Mouse (Mus musculus): ENCODE measurements around the gene Them5. TPM values are rescaled to one million over a fixed set of nuclear protein-coding genes. Genes with fewer than 3 reads are reported as not detected.

Them5 gene
- polyA plus RNA-seq, 1 experiment from 2014 or later = 0.14 TPM

DNA sequence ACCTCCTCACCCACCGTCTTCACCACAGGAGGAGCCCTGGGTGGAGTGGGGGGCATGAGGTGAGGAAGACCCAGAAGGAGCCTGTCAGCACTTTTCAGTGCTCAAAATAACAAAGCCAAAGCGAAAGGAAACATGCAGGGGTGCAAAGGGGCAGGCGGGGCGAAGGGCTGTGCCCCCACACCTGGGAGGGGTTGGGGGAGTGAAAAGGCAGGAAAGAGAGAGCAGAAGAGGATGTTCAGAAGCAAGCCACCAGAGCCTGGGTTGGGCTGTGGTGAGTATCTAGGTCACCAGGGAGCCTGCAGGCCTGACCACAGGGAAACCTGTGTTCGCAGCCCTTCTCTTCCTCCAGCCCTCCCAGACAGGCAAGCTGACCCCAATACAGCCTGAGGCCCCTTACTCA is 46.1 kb downstream of the Them5 start:
- Histone ChIP-seq H3K4me1 (ENCODE audit: control insufficient read depth, insufficient read depth, low read length) (no peaks in the 10 kb centered on the region), H3K9ac (ENCODE audit: low read length) (no peak overlapping the region), H3K9me3 (replicated peaks; ENCODE audit: control insufficient read depth, low read length) (no peaks in the 10 kb centered on the region), H3K4me3 (ENCODE audit: low read length) (no peak overlapping the region), H3K27me3 (ENCODE audit: control insufficient read depth, insufficient read depth, low read length) (no peaks in the 10 kb centered on the region), H3K27ac (ENCODE audit: low read length) (no peak overlapping the region), H3K4me2 (ENCODE audit: low read depth, low read length) (no peak overlapping the region), H3K36me3 (ENCODE audit: control insufficient read depth, insufficient read depth) (no peaks in the 10 kb centered on the region)
- peak; percentile 29 for ATAC-seq (replicated peaks; ENCODE audit: extremely low read depth, insufficient read depth, low FRiP score)
- 55% methylated on average over 5 of the region's 5 CpGs for WGBS

DNA sequence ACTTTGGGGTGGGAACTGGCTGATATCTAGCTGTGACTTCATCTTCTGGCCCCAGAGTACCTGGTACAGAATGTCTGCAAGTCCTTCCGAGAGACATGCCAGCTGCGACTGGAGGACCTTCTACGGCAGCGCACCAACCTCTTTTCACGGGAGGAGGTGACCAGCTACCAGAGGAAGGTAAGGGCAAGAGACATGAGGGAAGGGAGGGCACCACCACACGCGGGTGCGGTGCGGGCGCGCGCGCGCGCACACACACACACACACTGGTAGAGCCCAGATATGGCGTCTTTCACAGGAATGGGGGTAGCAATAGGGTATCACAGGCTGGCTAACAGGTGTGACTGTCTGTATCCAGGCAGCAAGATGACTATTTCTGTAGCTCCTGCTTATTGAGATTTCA is 47.5 kb downstream of the Them5 start:
- Histone ChIP-seq H3K27ac (ENCODE audit: low read length) (no peak overlapping the region), H3K4me2 (ENCODE audit: low read depth, low read length) (no peak overlapping the region), H3K36me3 (ENCODE audit: control insufficient read depth, insufficient read depth) (no peaks in the 10 kb centered on the region), H3K9me3 (replicated peaks; ENCODE audit: control insufficient read depth, low read length) (no peaks in the 10 kb centered on the region), H3K9ac (ENCODE audit: low read length) (no peak overlapping the region), H3K4me3 (ENCODE audit: low read length) (no peak overlapping the region), H3K4me1 (ENCODE audit: control insufficient read depth, insufficient read depth, low read length) (no peaks in the 10 kb centered on the region), H3K27me3 (ENCODE audit: control insufficient read depth, insufficient read depth, low read length) (no peaks in the 10 kb centered on the region)
- no peak for ATAC-seq (replicated peaks; ENCODE audit: extremely low read depth, insufficient read depth, low FRiP score)
- WGBS = 91% methylated on average over 16 of the region's 16 CpGs

DNA sequence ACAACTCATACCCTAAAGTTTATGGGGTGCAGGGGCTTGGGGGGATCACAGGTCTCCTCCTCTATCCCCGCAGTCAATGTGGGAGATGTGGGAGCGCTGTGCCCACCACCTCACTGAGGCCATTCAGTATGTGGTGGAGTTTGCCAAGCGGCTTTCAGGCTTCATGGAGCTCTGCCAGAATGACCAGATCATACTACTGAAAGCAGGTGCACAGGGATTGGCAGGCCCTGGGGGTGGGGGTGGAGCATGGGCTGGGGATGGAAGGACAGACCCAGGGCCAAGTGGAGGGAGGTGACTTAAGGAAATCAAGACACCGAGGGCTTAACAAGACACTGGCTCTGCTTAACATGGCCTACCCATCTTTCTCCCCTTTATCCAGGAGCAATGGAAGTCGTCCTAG is 49.1 kb downstream of the Them5 start:
- no peak for ATAC-seq (replicated peaks; ENCODE audit: extremely low read depth, insufficient read depth, low FRiP score)
- Histone ChIP-seq H3K27ac (ENCODE audit: low read length) (no peak overlapping the region), H3K9me3 (replicated peaks; ENCODE audit: control insufficient read depth, low read length) (no peaks in the 10 kb centered on the region), H3K36me3 (ENCODE audit: control insufficient read depth, insufficient read depth) (no peaks in the 10 kb centered on the region), H3K27me3 (ENCODE audit: control insufficient read depth, insufficient read depth, low read length) (no peaks in the 10 kb centered on the region), H3K9ac (ENCODE audit: low read length) (no peak overlapping the region), H3K4me2 (ENCODE audit: low read depth, low read length) (no peak overlapping the region), H3K4me1 (ENCODE audit: control insufficient read depth, insufficient read depth, low read length) (no peaks in the 10 kb centered on the region), H3K4me3 (ENCODE audit: low read length) (no peak overlapping the region)
- 78% methylated on average over 5 of the region's 5 CpGs for WGBS

DNA sequence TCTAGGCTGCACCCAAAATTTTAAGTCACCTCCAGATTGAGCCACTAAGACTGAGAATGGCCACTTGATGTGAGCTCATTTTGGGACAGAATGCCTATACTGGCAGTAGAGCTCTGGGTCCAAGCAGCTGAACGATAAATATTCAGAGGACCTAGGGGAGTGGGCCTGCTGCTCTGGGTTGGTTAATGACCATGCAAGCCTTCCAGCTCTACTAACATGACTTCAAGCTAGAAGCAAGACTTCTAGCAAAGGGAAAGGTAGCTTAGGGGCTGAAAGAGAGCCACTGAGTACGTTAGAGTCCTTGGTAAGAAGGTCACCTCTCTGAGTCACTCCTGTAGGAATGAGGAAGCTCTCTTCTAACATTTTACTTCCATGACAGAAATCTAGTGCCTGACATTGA is 50.2 kb downstream of the Them5 start:
- H3K27ac ChIP-seq (ENCODE audit: low read length) = no peak overlapping the region
- H3K9me3 ChIP-seq (replicated peaks; ENCODE audit: control insufficient read depth, low read length) = no peaks in the 10 kb centered on the region
- H3K4me3 ChIP-seq (ENCODE audit: low read length) = no peak overlapping the region
- no peaks in the 10 kb centered on the region for H3K4me1 ChIP-seq (ENCODE audit: control insufficient read depth, insufficient read depth, low read length)
- no peak overlapping the region for H3K9ac ChIP-seq (ENCODE audit: low read length)
- H3K27me3 ChIP-seq (ENCODE audit: control insufficient read depth, insufficient read depth, low read length) = peaks cover 3% of the 10 kb centered on the region
- H3K4me2 ChIP-seq (ENCODE audit: low read depth, low read length) = no peak overlapping the region
- no peaks in the 10 kb centered on the region for H3K36me3 ChIP-seq (ENCODE audit: control insufficient read depth, insufficient read depth)
- ATAC-seq (replicated peaks; ENCODE audit: extremely low read depth, insufficient read depth, low FRiP score) = no peak
- 64% methylated on average over 2 of the region's 2 CpGs for WGBS

DNA sequence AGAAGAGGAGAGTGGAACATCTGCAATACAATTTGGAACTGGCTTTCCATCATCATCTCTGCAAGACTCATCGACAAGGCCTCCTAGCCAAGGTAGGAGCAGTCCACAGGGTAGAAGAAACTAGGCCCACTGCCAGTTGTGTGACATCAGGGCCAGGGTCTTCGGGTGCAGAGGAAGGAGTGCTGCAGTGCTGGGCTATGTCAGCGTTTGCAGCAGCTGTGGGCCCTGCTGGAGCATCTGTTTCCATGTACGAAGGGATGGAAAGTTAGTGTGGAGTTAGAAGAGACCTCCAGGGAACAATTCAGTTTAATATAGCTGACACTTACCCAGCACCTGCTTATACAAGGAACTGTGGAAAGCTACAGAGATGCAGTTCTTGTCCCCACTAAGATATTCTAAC is 51.1 kb downstream of the Them5 start:
- H3K4me2 ChIP-seq (ENCODE audit: low read depth, low read length) = no peak overlapping the region
- no peaks in the 10 kb centered on the region for H3K4me1 ChIP-seq (ENCODE audit: control insufficient read depth, insufficient read depth, low read length)
- no peaks in the 10 kb centered on the region for H3K9me3 ChIP-seq (replicated peaks; ENCODE audit: control insufficient read depth, low read length)
- no peak overlapping the region for H3K9ac ChIP-seq (ENCODE audit: low read length)
- H3K27me3 ChIP-seq (ENCODE audit: control insufficient read depth, insufficient read depth, low read length) = peaks cover 12% of the 10 kb centered on the region
- H3K4me3 ChIP-seq (ENCODE audit: low read length) = no peak overlapping the region
- no peak overlapping the region for H3K27ac ChIP-seq (ENCODE audit: low read length)
- ATAC-seq (replicated peaks; ENCODE audit: extremely low read depth, insufficient read depth, low FRiP score) = no peak
- H3K36me3 ChIP-seq (ENCODE audit: control insufficient read depth, insufficient read depth) = no peaks in the 10 kb centered on the region
- WGBS = 64% methylated on average over 4 of the region's 4 CpGs

DNA sequence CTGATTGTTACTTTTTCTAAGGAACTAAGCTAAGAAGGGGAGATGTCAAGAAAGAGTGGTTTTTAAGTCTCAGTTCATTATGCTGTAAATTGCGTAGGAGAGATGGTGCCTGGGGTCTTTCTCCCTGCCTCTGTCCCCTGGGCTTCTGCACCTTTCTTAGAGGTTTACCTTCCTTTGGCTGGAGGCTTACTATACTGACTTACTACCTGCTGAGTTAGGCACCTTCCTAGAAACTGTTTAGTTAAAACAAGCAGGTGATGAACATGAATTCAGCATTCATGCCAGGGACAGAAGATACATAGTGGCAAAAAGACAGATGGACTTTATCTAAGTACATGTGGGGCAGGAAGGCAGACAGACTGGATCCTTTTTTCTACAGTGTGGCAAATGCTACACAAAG is 54.4 kb downstream of the Them5 start:
- no peak overlapping the region for H3K4me2 ChIP-seq (ENCODE audit: low read depth, low read length)
- no peaks in the 10 kb centered on the region for H3K36me3 ChIP-seq (ENCODE audit: control insufficient read depth, insufficient read depth)
- H3K4me1 ChIP-seq (ENCODE audit: control insufficient read depth, insufficient read depth, low read length) = peaks cover 2% of the 10 kb centered on the region; the same call in 1 of the 2 replicates
- peaks cover 28% of the 10 kb centered on the region for H3K27me3 ChIP-seq (ENCODE audit: control insufficient read depth, insufficient read depth, low read length)
- no peak for ATAC-seq (replicated peaks; ENCODE audit: extremely low read depth, insufficient read depth, low FRiP score)
- H3K9me3 ChIP-seq (replicated peaks; ENCODE audit: control insufficient read depth, low read length) = no peaks in the 10 kb centered on the region
- no peak overlapping the region for H3K27ac ChIP-seq (ENCODE audit: low read length)
- no peak overlapping the region for H3K9ac ChIP-seq (ENCODE audit: low read length)
- 72% methylated on average over 1 of the region's 1 CpGs for WGBS
- H3K4me3 ChIP-seq (ENCODE audit: low read length) = no peak overlapping the region

DNA sequence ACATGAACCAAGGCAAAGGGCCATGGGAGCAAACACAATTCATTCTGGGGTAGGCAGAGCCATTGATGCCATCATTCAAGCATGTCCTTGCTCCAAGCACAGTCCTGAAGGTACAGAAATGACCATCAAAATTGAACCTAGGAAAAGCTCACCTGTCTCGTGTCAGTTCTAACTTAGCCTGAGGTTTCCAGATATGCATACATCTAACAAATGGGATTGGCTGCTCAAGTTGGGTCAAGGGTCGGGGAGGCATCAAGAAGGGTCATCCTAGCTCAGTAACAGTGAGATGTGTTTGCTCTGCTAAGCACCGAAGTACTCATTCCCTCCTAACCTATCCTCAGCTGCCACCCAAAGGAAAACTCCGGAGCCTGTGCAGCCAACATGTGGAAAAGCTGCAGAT is 55.0 kb downstream of the Them5 start:
- no peaks in the 10 kb centered on the region for H3K36me3 ChIP-seq (ENCODE audit: control insufficient read depth, insufficient read depth)
- WGBS = 69% methylated on average over 4 of the region's 4 CpGs
- no peak overlapping the region for H3K4me3 ChIP-seq (ENCODE audit: low read length)
- no peaks in the 10 kb centered on the region for H3K9me3 ChIP-seq (replicated peaks; ENCODE audit: control insufficient read depth, low read length)
- ATAC-seq (replicated peaks; ENCODE audit: extremely low read depth, insufficient read depth, low FRiP score) = no peak
- H3K9ac ChIP-seq (ENCODE audit: low read length) = no peak overlapping the region
- H3K4me1 ChIP-seq (ENCODE audit: control insufficient read depth, insufficient read depth, low read length) = peaks cover 2% of the 10 kb centered on the region; the same call in 1 of the 2 replicates
- H3K27me3 ChIP-seq (ENCODE audit: control insufficient read depth, insufficient read depth, low read length) = peaks cover 32% of the 10 kb centered on the region
- H3K27ac ChIP-seq (ENCODE audit: low read length) = no peak overlapping the region
- H3K4me2 ChIP-seq (ENCODE audit: low read depth, low read length) = no peak overlapping the region

Other genes with a start within 250 kb of the Them5 start
- gene Gm10696, start 163.9 kb upstream of the Them5 start, polyA plus RNA-seq (2015; fragmentation: Nextera tagmentation; extraction: Ambion mirVana) = not detected in 2 replicates
- not detected in 2 replicates for gene Gm5286, start 145.4 kb upstream of the Them5 start, polyA plus RNA-seq (2015; fragmentation: Nextera tagmentation; extraction: Ambion mirVana)
- not detected in 2 replicates for gene Gm4778, start 78.1 kb upstream of the Them5 start, polyA plus RNA-seq (2015; fragmentation: Nextera tagmentation; extraction: Ambion mirVana)
- 12.4 and 13.0 TPM in 2 replicates for gene Them4, start 32.0 kb upstream of the Them5 start, polyA plus RNA-seq (2015; fragmentation: Nextera tagmentation; extraction: Ambion mirVana)
- 0.22 and 0.54 TPM in 2 replicates for gene C2cd4d, start 20.3 kb downstream of the Them5 start, polyA plus RNA-seq (2015; fragmentation: Nextera tagmentation; extraction: Ambion mirVana)
- 10.1 and 15.1 TPM in 2 replicates for gene Rorc, start 30.7 kb downstream of the Them5 start, polyA plus RNA-seq (2015; fragmentation: Nextera tagmentation; extraction: Ambion mirVana)
- 0.27 and 0.46 TPM in 2 replicates for gene Lingo4, start 56.4 kb downstream of the Them5 start, polyA plus RNA-seq (2015; fragmentation: Nextera tagmentation; extraction: Ambion mirVana)
- gene Tdrkh, start 71.2 kb downstream of the Them5 start, polyA plus RNA-seq (2015; fragmentation: Nextera tagmentation; extraction: Ambion mirVana) = 10.1 and 12.2 TPM in 2 replicates
- 64.6 and 71.6 TPM in 2 replicates for gene Mrpl9, start 101.2 kb downstream of the Them5 start, polyA plus RNA-seq (2015; fragmentation: Nextera tagmentation; extraction: Ambion mirVana)
- gene Oaz3, start 101.8 kb downstream of the Them5 start, polyA plus RNA-seq (2015; fragmentation: Nextera tagmentation; extraction: Ambion mirVana) = 0.49 and 0.72 TPM in 2 replicates
- 1.7 and 1.8 TPM in 2 replicates for gene Celf3, start 136.2 kb downstream of the Them5 start, polyA plus RNA-seq (2015; fragmentation: Nextera tagmentation; extraction: Ambion mirVana)
- gene Riiad1, start 138.2 kb downstream of the Them5 start, polyA plus RNA-seq (2015; fragmentation: Nextera tagmentation; extraction: Ambion mirVana) = 4.7 and 5.0 TPM in 2 replicates
- 30.5 and 31.2 TPM in 2 replicates for gene Snx27, start 240.6 kb downstream of the Them5 start, polyA plus RNA-seq (2015; fragmentation: Nextera tagmentation; extraction: Ambion mirVana)

Measured in heart, embryonic 16.5 days (tissue).